In genomic region chr3:9574305-9574704, GRCm38 (mm10) we compare ENCODE assay signal across 14 mouse cellular contexts. TPM values are rescaled to one million over a fixed set of nuclear protein-coding genes. Genes with fewer than 3 reads are reported as not detected.
DNase-seq lines count a peak whose midpoint lies in the region; ATAC-seq and TF ChIP-seq lines count a peak whose summit lies in the region.
"Had no signal": no experiment of that assay in that cellular context is flagged by ENCODE, and none has a peak within 500 bp of the region (broad histone marks: within the 10 kb centered on the region; RNA-seq: fewer than 3 reads in every experiment).

No protein-coding gene starts in this region.

- 0 out of 2 replicates have a peak, but pooled peaks have one; percentile 51 for ATAC-seq in hindbrain, embryonic 15.5 days (ENCODE audit: low FRiP score, low read depth)
- no peak; the same call in 1 of the 2 replicates for ATAC-seq in hindbrain, embryonic 14.5 days (ENCODE audit: low FRiP score)
- no peak for ATAC-seq in embryonic facial prominence, embryonic 14.5 days (ENCODE audit: low read depth)
- peak; percentile 33; the same call in 1 of the 2 replicates for ATAC-seq in liver, embryonic 11.5 days (replicated peaks; ENCODE audit: low FRiP score)

- DNase-seq in hindbrain, embryonic 14.5 days (ENCODE audit: low spot score): no peak
- DNase-seq in embryonic facial prominence, embryonic 14.5 days (ENCODE audit: low spot score): no peak
- DNase-seq in liver, embryonic 11.5 days (ENCODE audit: low spot score): no peak
- DNase-seq in MN1 (ENCODE audit: low spot score): no peak
- DNase-seq in layer of hippocampus, postnatal 14 days (ENCODE audit: low spot score in 2 of 2): no peak
- DNase-seq: cerebellum, adult 11-12 months; lung, adult 2 months; right cerebral cortex, postnatal 14 days; thymus, adult 2 months had no signal

- H3K36me3 ChIP-seq in hindbrain, embryonic 15.5 days: no peaks in the 10 kb centered on the region
- H3K36me3 ChIP-seq in hindbrain, embryonic 14.5 days (replicated peaks; ENCODE audit: control insufficient read depth, insufficient read depth): no peaks in the 10 kb centered on the region
- no peaks in the 10 kb centered on the region for H3K36me3 ChIP-seq in E14TG2a.4 (ENCODE audit: insufficient read depth, low read length)
- no peaks in the 10 kb centered on the region for H3K36me3 ChIP-seq in embryonic facial prominence, embryonic 14.5 days (ENCODE audit: control insufficient read depth, insufficient read depth, low read length)
- H3K36me3 ChIP-seq in liver, embryonic 11.5 days (ENCODE audit: control insufficient read depth, insufficient read depth, low read length): no peaks in the 10 kb centered on the region
- H3K36me3 ChIP-seq: heart, embryonic 10.5 days; hindbrain, embryonic 12.5 days had no signal

- H3K4me1 ChIP-seq in hindbrain, embryonic 15.5 days (replicated peaks): peaks cover 21% of the 10 kb centered on the region; the same call in 1 of the 2 replicates
- peaks cover 9% of the 10 kb centered on the region for H3K4me1 ChIP-seq in hindbrain, embryonic 14.5 days (replicated peaks; ENCODE audit: control insufficient read depth, insufficient read depth, low read length)
- H3K4me1 ChIP-seq in E14TG2a.4 (replicated peaks; ENCODE audit: low read depth, low read length): peaks cover 91% of the 10 kb centered on the region
- peaks cover 25% of the 10 kb centered on the region for H3K4me1 ChIP-seq in embryonic facial prominence, embryonic 14.5 days (ENCODE audit: control insufficient read depth, insufficient read depth, low read length)
- H3K4me1 ChIP-seq in liver, embryonic 11.5 days (replicated peaks; ENCODE audit: control insufficient read depth, insufficient read depth, low read length): peaks cover 28% of the 10 kb centered on the region

- 62% methylated on average over 8 of the region's 8 CpGs for WGBS in hindbrain, embryonic 15.5 days
- 62% methylated on average over 8 of the region's 8 CpGs for WGBS in hindbrain, embryonic 14.5 days
- 67% methylated on average over 8 of the region's 8 CpGs for WGBS in embryonic facial prominence, embryonic 14.5 days
- 54% methylated on average over 8 of the region's 8 CpGs for WGBS in liver, embryonic 11.5 days

- no peak overlapping the region for H3K9ac ChIP-seq in hindbrain, embryonic 15.5 days
- H3K9ac ChIP-seq in hindbrain, embryonic 14.5 days: no peak overlapping the region
- H3K9ac ChIP-seq in embryonic facial prominence, embryonic 14.5 days (ENCODE audit: low read depth, low read length): peak overlapping the region; percentile 8; the same call in 1 of the 2 replicates
- H3K9ac ChIP-seq in liver, embryonic 11.5 days (ENCODE audit: low read depth, low read length): no peak overlapping the region; the same call in 1 of the 2 replicates
- H3K9ac ChIP-seq: hindbrain, embryonic 12.5 days had no signal

- no peak overlapping the region for H3K27ac ChIP-seq in hindbrain, embryonic 15.5 days (replicated peaks)
- H3K27ac ChIP-seq in hindbrain, embryonic 14.5 days: no peak overlapping the region
- peak overlapping the region; percentile 48 for H3K27ac ChIP-seq in embryonic facial prominence, embryonic 14.5 days (replicated peaks; ENCODE audit: low read depth, low read length)
- H3K27ac ChIP-seq in liver, embryonic 11.5 days (ENCODE audit: low read depth, low read length): no peak overlapping the region
- H3K27ac ChIP-seq: heart, embryonic 10.5 days; hindbrain, embryonic 12.5 days had no signal

- TF ChIP-seq CTCF in E14TG2a.4 (conservative IDR thresholded peaks at IDR 0.05; ENCODE audit: low read length): no peak

- H3K4me2 ChIP-seq in hindbrain, embryonic 15.5 days: no peak overlapping the region
- H3K4me2 ChIP-seq in hindbrain, embryonic 14.5 days (replicated peaks): no peak overlapping the region
- no peak overlapping the region for H3K4me2 ChIP-seq in embryonic facial prominence, embryonic 14.5 days (ENCODE audit: low read depth, low read length)
- H3K4me2 ChIP-seq in liver, embryonic 11.5 days: peak overlapping the region; percentile 12
- H3K4me2 ChIP-seq: hindbrain, embryonic 12.5 days had no signal

- no peaks in the 10 kb centered on the region for H3K9me3 ChIP-seq in hindbrain, embryonic 15.5 days
- H3K9me3 ChIP-seq in hindbrain, embryonic 14.5 days (ENCODE audit: control insufficient read depth, low read length): no peaks in the 10 kb centered on the region
- H3K9me3 ChIP-seq in E14TG2a.4 (ENCODE audit: low read length): no peaks in the 10 kb centered on the region
- H3K9me3 ChIP-seq in embryonic facial prominence, embryonic 14.5 days (ENCODE audit: control insufficient read depth, low read length): no peaks in the 10 kb centered on the region
- no peaks in the 10 kb centered on the region for H3K9me3 ChIP-seq in liver, embryonic 11.5 days (ENCODE audit: control insufficient read depth, low read length)
- H3K9me3 ChIP-seq: heart, embryonic 10.5 days; hindbrain, embryonic 12.5 days had no signal

- no peaks in the 10 kb centered on the region for H3K27me3 ChIP-seq in hindbrain, embryonic 15.5 days
- no peaks in the 10 kb centered on the region for H3K27me3 ChIP-seq in hindbrain, embryonic 14.5 days (ENCODE audit: control insufficient read depth, insufficient read depth, low read length)
- no peaks in the 10 kb centered on the region for H3K27me3 ChIP-seq in E14TG2a.4 (ENCODE audit: insufficient read depth, low read length)
- no peaks in the 10 kb centered on the region for H3K27me3 ChIP-seq in embryonic facial prominence, embryonic 14.5 days (replicated peaks; ENCODE audit: control insufficient read depth, insufficient read depth, low read length)
- H3K27me3 ChIP-seq in liver, embryonic 11.5 days (replicated peaks; ENCODE audit: control insufficient read depth, insufficient read depth, low read length): no peaks in the 10 kb centered on the region
- H3K27me3 ChIP-seq: hindbrain, embryonic 12.5 days had no signal

- H3K4me3 ChIP-seq in hindbrain, embryonic 15.5 days: no peak overlapping the region
- no peak overlapping the region for H3K4me3 ChIP-seq in hindbrain, embryonic 14.5 days (replicated peaks; ENCODE audit: low read length)
- H3K4me3 ChIP-seq in E14TG2a.4 (replicated peaks; ENCODE audit: low read length): peak overlapping the region; percentile 39; the same call in 1 of the 2 replicates
- no peak overlapping the region for H3K4me3 ChIP-seq in embryonic facial prominence, embryonic 14.5 days (ENCODE audit: low read depth, low read length)
- H3K4me3 ChIP-seq in liver, embryonic 11.5 days (ENCODE audit: low read depth, low read length): no peak overlapping the region
- H3K4me3 ChIP-seq: heart, embryonic 10.5 days; hindbrain, embryonic 12.5 days; myocyte had no signal

RNA-seq across cellular contexts. Expression of gene Zfp704, which starts 35.6 kb away (rescaled TPM):
- 11.4 and 12.9 TPM in 2 replicates for polyA plus RNA-seq in hindbrain, embryonic 15.5 days (2015; fragmentation: Nextera tagmentation; extraction: Ambion mirVana)
- polyA plus RNA-seq in hindbrain, embryonic 14.5 days (2014; fragmentation: Nextera tagmentation; extraction: Ambion mirVana): 14.7 and 15.7 TPM in 2 replicates
- polyA plus RNA-seq in embryonic facial prominence, embryonic 14.5 days (2014; fragmentation: Nextera tagmentation; extraction: Ambion mirVana): 11.7 and 11.9 TPM in 2 replicates
- polyA plus RNA-seq in liver, embryonic 11.5 days (2014; fragmentation: Nextera tagmentation; extraction: Ambion mirVana): 4.1 and 4.7 TPM in 2 replicates
- 10 to 100 TPM; 38.3 to 38.9 TPM for total RNA-seq in layer of hippocampus, postnatal 14 days (2021)

Comparison
In these comparisons a context has a peak if more than half of its experiments do, and no peak if none do; other contexts are left out.
1. ATAC-seq: peak in hindbrain, embryonic 15.5 days (single experiment) and liver, embryonic 11.5 days (single experiment); none in hindbrain, embryonic 14.5 days (single experiment) and embryonic facial prominence, embryonic 14.5 days (single experiment).